Mouse (Mus musculus): ENCODE data around the gene Skint1. TPM values are rescaled to one million over a fixed set of nuclear protein-coding genes. Genes with fewer than 3 reads are reported as not detected.
A peak's percentile ranks its signal among the peaks of the same experiment; 100 is the strongest.
"Not testable (repeated sequence)": the region's sequence is repeated elsewhere in the genome, so short reads cannot be mapped to it uniquely, and the experiment has no call there.

Gene Skint1
- not detected for total RNA-seq (2021)
- long read RNA-seq, experiment 1: 0 reads
- long read RNA-seq, experiment 2: 0 reads

DNA sequence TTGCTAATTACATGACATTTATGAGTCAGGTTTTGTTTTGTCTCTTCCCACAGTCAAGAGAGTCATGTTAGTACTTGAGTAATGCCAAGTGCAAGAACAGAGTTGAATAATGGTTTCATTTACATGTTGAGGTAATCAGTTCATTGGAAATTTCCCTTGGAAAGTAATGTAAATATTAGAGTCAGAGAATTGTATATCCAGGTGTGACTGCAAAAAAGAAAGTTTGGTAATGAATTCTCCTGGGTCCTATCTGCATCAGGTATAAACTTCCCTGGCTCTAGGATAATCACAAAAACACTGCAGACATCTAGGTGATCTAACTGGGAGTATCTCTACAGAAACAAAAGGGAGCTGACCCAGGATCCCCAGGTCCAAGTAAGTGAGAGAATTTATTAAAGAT, at the start of gene Skint1:
Gene Skint1 (plus strand): TSS at position 301 of the 400 bp plus-strand sequence.
- DNase-seq (ENCODE audit: low spot score in 2 of 2): no peak

DNA sequence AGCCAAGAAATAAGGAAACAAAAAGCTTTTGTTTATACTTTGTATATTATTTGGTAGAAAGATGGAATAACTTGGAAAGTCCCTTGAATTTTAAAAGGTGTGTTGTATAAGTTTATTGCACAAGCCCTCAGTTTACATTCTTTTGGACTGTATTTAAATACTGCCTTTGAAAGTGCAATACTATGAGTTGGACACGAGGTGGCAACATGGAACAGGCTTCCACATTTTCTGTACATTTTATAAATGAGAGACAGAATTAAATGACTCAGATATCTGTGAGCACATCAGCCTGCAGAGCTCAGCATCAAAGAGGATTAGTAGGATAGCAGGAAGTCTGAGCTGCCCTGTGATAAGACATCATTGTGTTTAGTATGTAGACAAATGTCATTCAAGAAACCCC, 44.8 kb upstream of the Skint1 start:
- peak in 1 of 2 experiments; percentile 1 for DNase-seq (ENCODE audit: low spot score in 2 of 2)

GRCm38 (mm10) chr4:111963241-111963640, 42.8 kb upstream of the Skint1 start:
- DNase-seq (ENCODE audit: low spot score in 2 of 2): not testable (repeated sequence)

DNA sequence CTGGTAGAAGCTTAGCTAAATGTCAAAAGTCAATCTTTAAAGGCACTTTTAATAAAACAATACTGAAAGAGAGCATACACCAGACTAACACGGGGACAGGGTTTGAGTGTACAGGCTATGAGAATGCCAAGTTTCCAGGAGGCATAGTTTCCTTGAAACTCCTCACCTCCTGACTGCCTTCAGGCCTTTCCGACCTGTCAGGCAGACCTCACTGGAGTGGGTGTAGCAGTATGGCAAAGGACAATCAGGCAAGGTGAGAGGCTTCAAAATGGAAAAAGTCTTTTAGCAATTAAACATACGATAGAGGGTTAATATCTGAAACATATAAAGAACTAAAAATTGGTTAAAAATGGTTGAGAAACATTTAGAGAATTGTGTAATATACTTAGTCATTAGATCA, 42.4 kb upstream of the Skint1 start:
- no peak for DNase-seq (ENCODE audit: low spot score in 2 of 2)

DNA sequence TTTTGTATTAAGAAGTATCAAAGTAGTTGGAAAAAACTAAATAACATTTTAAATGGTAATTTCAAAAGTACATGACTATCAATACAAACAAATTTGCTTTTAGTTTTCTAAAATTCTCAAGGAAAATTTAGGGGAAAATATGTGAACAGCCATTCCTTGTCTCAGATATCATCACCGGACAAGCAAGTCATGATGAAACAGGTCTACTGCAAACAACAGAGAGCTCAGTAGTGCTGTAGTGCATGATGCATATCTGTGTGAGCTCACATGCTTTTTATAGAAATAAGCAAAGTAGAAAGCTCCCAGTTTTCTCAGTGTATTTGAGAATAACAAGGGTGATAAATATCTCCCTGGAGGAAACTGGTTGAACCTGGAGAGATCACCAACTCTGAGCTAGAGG, 33.4 kb upstream of the Skint1 start, which contains the start of gene Skint7:
Gene Skint7 (plus strand): TSS at position 301 of the 400 bp plus-strand sequence.
- DNase-seq (ENCODE audit: low spot score in 2 of 2): no peak

DNA sequence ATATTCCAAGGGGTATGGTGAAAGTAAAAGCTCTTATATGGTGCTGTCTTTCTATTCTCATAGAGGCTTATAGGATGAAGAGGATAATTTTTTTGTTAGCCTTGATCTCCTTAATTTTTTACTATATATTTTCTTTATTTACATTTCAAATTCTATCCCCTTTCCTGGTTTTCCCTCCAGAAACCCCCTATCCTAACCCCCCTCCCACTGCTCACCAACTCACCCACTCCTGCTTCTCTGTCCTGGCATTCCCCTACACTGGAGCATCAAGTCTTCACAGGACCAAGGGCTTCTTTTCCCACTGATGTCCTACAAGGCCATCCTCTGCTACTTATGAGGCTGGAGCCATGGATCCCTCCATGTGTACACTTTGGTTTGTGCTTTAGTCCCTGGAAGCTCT, 65.6 kb downstream of the Skint1 start, which contains the start of gene Skint4:
Gene Skint4 (plus strand): TSS at position 301 of the 400 bp plus-strand sequence.
- DNase-seq (ENCODE audit: low spot score in 2 of 2): no peak

Other genes starting within 250 kb of the Skint1 start
- gene Slc5a9, start 103.4 kb upstream of the Skint1 start, total RNA-seq (2021): not detected
- gene Skint8, start 86.9 kb upstream of the Skint1 start, total RNA-seq (2021): not detected
- gene Skint7, start 33.3 kb upstream of the Skint1 start, total RNA-seq (2021): under 1 TPM in 1 of 2 experiments, not detected in 1; 0.41 TPM
- gene Skint4, start 65.7 kb downstream of the Skint1 start, total RNA-seq (2021): not detected
- not detected for gene Skint3, start 226.0 kb downstream of the Skint1 start, total RNA-seq (2021)